Mouse (Mus musculus): Measurements from ENCODE around the gene Gpc1.

The Gpc1 gene

DNA sequence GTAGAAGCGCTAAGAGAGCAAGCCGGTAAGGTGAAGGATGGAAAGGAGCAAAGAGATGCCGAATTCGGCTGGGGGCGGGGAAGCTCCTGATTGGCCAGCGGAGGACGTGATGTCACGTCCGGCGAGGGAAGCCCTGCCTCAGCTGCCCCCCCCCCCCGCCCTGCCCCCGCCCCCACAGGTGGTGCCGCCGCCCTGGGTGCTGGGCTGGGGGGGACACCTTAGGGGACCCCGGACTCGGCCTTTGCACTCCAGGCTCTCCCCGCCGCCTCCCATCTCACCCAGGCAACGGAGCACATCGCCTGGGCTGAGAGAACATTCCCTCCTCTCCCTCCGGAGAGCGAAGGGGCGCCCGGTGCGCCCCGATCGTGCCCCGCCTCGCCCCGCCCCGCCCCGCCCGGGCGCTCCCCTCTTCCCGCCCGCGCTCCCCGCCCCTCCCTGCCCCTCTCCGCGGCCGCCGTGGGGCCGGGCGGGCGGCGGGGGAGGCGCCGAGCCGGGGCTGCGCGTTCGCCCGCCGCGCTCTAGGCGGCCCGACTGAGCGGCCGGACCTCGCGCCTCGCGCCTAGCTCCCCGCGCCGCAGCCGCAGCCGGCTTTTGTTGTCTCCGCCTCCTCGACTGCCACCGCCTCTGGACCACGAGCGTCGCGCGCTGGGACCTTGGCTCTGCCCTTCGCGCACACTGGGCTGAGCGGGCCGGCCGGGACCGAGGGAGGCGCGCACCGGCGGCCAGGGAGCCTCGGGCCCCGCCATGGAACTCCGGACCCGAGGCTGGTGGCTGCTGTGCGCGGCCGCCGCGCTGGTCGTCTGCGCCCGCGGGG, at the start of gene Gpc1:
TSS of gene Gpc1 (plus strand) at position 458 of the 814 bp plus-strand sequence.
- no peak for DNase-seq (ENCODE audit: low read depth, low spot score)

DNA sequence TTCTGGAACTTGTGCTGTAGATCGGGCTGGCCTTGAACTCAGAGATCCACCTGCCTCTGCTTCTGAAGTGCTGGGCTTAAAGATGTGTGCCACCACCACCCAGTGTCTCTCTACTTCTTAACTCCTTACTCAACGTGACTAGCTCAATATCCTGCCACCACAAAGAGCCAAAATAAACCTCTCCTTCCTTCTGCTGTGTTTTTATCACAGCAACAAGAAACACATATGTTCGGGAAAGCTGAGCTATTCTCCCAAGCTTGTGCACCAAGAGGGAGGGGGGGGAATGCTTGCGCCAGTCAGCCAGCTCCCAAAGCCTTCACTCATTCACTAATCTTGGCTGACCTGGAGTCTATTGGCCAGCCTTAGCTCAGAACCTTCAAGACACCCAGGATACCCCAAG, 49.6 kb upstream of the Gpc1 start:
- no peak for DNase-seq (ENCODE audit: low read depth, low spot score)

DNA sequence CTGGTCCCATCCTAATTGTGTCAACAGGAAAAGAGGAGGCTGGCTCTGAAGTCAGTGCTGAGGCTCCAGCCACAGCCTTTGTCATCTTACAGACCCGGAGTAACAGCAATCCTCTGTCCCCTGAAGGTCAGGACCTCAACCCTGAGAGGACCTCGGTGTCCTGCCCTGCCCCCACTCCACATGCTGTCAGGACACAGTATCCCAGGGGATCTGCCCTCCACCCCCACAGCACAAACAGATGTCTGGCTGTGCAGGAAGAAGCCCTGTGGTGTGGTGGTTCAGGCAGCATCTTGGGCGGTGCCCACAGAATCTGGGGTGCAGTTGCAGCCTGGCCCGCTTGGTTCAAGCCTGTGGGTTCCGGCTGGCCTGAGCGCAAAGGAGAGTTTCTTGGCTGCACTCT, 48.9 kb upstream of the Gpc1 start:
- DNase-seq (ENCODE audit: low read depth, low spot score), result no peak

DNA sequence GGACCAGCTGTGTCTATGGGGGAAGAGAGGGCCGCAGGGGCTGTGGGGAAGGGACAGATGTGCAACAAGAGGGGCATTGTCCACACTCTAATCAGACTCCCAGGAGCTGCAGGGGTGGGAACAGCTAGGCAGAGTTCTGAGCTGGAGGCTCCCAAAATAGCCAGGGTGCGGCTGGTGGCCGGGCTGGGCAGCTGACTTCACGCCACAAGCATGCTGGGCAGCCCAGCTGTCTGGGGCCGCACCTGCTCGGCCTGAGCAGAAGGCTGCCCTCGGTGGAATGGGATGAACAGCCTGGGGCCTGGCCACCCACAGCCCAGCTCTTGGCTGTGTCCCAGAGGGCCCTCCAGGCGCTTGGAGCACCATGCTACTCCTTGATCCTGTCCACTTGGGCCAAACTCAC, 44.2 kb upstream of the Gpc1 start:
- DNase-seq (ENCODE audit: low read depth, low spot score), result no peak

DNA sequence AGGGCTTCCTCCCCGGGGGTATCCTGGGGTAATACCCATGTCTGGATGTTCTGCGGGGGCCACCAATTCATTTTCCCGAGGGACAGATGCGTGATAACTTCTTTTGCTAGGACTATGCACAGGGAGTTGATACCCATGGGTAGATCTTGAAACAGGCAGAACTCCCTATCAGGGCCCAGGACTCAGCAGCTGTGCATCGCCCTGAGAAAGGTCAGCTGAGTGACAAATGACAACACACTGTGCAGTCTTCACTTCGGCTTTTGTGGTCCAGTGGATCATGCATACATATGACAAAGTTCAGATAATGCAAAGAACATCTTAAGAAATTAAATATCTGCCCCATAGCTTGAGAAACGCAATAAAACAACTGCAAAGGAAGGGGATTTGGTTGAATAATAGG, 43.4 kb upstream of the Gpc1 start:
- DNase-seq (ENCODE audit: low read depth, low spot score), result no peak

DNA sequence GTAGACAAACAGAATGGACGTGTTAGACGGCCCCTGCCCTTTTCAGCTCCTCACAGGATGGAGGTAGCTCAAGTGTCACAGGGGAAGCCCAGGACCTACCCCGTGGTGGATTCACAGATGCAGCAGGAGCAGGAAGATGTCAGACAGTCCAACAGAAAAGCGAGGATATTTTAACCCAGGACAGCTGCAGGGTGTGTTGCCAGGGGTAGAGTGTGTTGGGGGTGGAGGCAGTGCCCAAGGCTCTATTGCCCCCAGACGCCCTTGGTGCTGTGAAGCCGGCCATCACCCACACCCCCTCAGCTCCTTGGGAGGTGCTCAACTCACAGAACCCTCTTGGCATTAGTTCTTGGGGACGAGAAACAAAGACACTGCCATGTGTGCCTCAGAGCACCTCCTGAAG, 40.8 kb upstream of the Gpc1 start:
- no peak for DNase-seq (ENCODE audit: low read depth, low spot score)

DNA sequence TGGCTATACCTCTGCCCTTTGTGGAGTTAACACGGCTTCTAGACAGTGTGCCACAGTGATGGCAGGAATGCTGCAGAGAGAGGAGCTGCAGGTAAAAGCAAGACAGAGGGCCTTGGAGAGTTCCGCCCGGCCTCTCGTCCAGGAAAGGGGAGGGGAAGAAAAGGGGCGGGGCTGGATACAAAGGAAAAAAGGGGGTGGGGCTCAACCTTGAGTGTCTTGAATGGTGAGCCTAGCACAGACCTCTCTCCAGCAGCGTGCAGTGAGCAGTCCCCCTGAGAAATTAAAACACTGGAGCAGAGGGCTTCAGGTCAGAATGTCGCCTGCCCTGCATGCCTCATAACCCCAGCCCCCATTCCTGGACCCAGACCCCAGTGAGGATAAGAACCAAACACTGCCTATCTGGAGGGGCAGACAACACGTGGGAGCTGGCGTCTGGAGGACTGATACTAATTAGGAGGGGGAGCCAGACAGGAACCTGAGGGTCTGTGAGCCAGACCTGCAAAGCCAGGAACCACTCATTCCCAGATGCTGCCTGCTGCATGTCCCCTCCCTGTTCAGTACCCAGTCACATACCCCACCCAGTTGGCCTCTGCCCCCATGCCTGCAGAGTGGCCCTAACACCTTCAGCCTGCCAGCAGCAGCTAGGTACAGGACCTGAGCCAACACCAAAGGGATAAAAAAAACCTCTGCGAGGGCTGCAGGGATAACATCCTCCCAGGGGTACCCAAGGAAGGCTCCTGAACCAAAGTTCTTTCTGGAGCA, 40.2 kb upstream of the Gpc1 start:
- no peak for DNase-seq (ENCODE audit: low read depth, low spot score)

DNA sequence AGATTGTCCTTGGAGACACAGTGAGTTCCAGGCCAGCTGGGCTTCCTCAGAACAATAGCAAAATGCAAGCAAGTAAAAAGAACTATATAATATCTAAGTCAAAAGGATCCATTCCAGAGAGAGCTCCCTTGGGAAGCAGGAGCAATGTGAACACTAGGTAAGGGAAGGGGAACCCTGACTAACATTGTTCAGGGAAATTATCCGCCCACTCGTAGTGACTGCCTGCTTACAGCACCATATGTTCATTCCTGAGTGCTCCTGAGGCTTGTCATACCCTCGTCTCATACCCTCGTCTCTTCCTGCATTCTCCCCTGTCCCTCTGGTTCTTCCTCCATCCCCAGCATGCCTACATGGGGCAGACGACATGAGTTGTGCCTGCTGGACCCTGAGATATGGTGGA, 37.7 kb upstream of the Gpc1 start:
- no peak for DNase-seq (ENCODE audit: low read depth, low spot score)

DNA sequence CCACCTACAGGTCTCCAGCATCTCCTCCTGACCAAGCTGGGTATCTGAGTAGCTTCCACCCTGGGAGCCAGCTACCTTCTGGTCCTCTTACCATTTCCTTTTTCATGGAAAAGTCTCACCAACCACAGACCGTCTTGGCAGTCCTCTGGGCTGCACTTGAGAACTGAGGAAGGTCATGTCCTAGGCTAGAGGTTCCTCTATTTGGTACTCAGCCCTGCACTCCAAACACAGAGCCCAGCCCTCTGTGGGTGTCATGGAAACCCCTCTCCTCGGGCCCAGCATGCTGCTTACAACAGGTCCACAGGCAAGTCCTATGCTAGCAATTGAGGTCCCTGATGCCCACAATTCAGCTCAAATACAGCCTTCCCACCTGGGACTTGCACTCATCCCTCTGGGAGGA, 33.0 kb upstream of the Gpc1 start:
- DNase-seq (ENCODE audit: low read depth, low spot score), result no peak

DNA sequence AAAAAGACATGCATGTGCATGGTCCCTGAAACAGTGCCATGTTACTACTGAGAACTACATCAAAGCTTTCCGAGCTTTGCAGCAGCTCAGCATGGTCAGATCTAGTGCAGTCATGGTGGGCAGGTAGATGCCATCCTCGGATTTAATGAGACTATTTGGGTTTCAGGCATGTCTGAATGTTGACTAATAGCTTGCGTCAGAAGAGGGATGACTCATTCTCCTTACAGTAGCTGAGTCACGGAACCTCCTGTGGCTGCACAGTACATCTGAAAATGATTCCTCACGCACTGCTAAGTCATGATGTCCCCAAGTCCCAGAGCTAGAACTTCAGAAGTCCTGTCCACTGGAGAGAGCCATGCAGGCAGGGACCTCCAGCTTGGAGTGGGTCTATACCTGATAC, 31.8 kb upstream of the Gpc1 start:
- DNase-seq (ENCODE audit: low read depth, low spot score), result no peak

DNA sequence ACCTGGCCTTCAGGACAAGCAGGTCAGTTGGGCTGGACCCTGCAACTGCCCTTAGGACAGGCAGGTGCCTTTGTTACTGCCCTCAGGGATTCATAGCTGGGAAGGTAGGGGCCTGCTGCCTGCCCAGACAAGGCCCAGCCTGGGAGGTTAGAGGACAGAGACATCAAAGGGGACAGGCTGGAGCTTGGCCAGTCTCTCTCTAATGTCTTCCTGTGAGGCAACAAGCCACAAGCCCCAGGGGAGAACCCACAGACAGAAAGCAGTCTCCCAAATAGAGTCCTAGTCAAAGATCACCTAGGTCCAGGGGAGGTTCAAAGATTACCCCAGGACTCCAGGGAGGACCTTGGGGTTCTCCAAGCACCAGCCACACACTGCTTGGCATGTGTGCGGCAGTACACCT, 29.1 kb upstream of the Gpc1 start:
- DNase-seq (ENCODE audit: low read depth, low spot score), result no peak

DNA sequence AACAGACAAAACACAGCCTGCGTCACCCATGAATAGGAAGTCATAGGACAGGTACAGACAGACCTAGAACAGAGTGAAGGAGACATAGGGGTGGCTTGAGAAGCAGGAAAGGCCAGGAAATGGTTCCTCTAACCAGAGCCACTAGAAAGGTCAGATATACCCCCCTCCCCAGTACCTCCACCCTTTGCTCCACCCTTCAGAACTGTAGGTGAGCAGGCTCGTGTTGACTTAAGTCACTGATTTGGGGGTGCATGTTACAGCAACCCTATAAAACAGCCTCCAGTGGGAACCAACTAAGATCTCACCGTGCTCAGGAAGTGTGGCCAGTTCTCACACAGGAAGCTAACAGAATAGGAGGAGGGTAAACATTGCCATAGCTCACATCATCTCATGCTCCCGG, 28.1 kb upstream of the Gpc1 start:
- DNase-seq (ENCODE audit: low read depth, low spot score), result no peak

DNA sequence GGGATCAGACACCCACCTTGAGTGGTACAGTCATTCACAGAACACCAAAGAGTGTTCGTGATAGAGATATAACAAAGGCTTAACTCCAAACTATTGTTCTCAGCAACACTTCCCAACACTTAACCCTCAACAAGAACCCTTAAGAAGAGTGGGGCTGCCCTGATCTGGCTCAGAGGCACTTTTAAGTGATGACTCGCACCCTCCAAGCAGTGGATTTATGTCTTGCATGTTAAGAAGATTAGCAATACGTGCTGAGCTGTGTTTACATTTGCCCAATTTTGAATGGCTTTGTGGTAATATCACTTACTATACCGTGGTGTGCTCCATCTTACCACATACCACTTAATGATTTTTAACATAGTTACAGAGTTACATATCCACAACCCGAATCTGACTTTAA, 26.3 kb upstream of the Gpc1 start:
- no peak for DNase-seq (ENCODE audit: low read depth, low spot score)

DNA sequence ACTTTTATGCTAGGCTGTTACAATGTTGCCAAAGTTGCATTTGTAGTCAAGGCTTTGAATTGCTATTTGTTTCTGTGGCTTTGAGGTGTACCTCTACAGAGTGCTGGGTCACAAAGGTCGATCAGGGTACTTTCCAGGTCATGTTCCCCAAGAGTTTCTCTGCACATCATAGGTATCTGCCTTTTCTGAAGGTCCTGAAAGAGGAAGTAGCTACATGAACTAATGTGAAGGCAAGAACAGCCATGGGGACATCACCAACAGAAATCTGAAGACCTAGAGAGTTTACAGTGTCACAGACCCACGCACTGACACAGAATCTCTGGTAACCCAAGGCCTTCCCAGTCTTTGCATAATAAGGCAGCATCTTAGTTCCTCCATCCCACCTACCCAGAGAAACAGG, 25.6 kb upstream of the Gpc1 start:
- DNase-seq (ENCODE audit: low read depth, low spot score), result no peak

DNA sequence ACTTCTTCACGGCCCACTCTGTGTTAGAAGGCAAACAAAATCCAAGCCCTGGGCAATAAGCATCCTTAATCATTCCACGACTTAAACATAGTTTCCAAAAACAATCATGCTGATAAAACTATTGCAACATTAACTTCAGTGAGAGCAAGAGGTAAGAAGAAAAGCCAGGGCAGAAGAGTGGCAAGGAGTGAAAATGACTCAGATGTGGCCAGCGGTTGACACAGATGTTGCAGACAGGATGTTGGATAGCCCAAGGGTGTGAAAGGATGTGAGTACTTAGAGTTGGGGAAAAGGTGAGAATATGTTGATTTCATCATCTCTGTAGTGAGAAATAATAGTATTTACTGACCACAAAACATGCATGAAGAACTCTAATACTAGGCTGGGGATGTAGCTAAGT, 24.7 kb upstream of the Gpc1 start:
- DNase-seq (ENCODE audit: low read depth, low spot score), result no peak

DNA sequence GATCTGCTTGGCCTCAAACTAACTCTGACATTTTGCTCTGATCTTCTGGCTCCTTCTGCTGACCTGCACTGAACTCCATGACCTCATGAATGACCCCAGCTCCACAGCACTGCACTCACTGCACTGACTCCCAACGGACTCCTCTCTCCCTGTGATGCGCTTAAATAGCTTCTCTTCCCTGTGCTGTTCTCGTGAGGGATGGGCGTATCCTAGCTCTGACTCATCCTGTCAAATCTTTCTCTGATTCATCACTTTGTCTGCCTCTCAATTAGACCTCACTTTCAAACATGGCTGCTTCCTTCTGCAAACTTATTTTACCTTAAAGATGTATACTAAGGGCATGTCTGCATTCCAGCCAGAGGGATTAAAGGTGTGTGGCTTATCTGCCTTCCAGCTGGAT, 21.8 kb upstream of the Gpc1 start:
- no peak for DNase-seq (ENCODE audit: low read depth, low spot score)

DNA sequence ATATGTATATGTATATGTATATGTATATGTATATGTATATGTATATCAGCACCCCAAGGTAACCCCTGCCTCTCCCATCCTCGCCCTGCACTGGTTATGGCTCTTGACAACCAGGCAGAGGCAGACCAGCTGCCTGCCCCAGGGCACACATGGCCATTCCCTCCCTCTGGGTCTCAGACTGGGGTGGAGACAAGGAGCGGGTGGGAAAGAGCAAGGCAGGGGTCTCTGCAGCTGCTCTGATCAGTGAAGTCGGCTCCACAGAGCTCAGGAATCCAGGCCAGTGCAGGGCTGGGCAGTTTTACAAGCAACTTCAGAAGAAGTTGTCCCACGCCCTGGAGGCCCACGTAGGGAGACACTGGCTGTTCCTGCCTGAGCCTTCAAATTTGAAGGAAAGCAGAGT, 17.1 kb upstream of the Gpc1 start:
- DNase-seq (ENCODE audit: low read depth, low spot score), result no peak

DNA sequence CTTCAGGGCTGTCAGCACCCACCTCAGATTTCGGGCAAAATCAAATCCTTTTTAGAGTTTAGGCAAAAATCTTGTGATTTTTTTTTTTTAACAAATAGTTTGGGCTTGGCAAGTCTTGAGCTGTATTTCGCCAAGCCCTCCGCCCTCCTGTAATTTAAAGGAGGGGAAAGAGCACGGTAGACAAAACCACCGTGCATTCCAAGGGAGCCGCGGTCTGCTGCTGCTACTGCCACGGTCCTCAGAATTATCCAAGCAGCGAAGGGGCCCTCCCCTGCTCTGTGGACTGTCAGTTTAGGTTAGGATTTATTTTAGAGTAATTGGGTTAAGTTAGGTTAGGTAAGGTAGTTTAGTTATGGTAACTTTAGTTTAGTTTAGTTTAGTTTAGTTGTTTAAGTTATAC, 16.3 kb upstream of the Gpc1 start:
- no peak for DNase-seq (ENCODE audit: low read depth, low spot score)

DNA sequence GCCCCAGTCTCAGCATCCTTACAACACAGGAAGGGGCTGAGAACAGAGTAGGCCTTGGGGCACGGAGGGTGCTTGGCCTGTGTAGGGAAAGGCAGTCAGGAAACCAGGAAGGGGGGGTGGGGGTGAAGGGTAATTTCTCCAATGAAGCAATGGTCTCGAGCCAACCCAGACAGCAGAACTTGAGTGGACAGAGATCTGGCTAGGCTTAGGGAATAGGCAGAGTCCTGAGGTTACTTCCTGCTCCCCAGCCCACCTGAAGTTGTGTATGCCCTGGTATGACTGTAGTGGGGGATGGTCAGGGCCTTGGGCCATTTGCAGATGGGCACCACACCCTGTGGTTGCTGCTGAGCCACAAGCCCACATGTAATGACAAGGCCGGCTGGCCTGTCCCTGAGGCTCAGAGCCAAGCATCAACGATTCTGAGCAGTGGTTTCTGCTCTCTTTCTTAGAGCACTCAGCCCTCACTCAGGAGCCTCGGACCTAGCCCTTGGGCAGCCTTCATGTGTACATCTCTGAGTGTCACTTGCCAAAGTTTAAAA, 15.6 kb upstream of the Gpc1 start:
- no peak for DNase-seq (ENCODE audit: low read depth, low spot score)

DNA sequence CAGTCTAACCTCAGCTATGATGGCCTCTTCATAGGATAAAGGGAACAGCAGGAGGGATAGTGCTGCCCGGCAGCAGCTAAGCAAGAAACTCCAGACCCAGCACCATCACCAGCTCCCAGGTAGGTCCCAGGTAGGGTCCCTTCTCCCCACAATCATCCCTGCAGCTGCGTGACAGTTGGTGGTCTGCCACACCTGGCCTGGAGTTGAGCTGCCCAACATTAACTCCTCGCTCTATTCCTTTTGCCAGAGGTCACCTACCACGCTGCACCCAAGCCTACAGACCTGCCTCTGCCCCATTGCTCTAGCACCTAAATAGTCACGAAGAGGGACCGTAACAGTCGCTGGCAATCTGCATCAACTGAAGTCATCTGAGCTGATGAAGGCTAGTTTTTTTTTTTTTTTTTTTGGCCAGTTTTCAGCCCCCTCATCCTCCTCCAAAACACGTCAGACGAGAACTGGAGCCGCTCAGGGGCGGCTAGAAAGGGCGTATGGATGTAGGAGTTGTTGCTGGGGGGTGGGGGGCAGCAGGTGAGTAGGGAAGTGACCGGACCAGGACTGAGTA, 738 bp upstream of the Gpc1 start:
- DNase-seq (ENCODE audit: low read depth, low spot score), result no peak

DNA sequence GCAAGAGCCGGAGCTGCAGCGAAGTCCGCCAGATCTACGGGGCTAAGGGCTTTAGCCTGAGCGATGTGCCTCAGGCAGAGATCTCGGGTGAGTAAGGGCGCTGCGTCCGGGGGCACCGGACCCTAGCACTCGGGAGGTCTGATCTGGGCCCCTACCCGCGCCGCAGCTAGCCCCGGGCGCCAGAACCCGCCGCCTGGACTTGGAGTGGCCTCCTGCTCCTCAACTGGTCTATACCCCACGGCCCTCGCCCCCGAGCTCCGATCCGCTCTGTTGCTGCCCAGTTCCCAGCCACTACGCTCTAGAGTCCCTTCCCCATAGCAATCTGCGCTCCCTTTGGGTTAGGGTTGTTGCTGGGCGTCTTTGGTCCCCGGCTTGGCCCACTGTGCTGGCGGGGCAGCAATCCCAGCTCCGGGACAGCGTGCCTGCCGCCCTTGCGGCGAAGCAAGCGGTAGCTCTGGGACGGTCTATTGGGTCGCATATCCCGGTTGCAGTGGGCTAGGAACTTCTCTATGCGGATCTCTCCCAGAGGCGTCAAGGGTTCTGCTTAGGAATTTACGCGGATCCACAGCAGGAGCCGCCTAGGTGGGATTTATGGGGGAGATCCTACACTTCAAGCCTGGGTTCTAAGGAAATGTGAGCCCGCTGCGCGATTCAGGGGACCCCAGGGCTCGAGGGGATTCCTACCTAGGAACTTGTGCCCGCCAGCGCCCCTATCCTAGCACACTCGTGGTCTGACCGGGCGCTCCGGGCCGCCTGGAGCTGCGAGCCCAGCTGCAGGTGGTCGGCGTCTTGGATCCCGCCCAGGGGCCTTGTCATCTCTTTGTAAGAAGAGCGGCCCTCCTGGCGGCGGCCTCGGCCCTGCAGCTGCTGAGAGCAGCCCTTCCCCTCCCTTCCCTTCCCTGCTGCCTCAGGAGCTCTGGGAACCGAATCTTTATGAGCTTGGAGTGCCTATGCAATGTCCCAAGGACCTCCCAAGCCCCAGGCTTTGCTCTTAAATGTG, 866 bp downstream of the Gpc1 start:
- DNase-seq (ENCODE audit: low read depth, low spot score), result no peak
